Mouse (Mus musculus): ENCODE results near the gene Ampd3.

The Ampd3 gene

GRCm38 (mm10) chr7:110855604-110856003 lies 87.6 kb downstream of the Ampd3 start:
- in situ Hi-C loops (cut with MboI; ENCODE audit: low pct_unique_long_range_greater_than_20kb in 1 of 2, low sequenced_read_pairs in 2 of 2, unreplicated experiment in 1 of 2): no loop called here

DNA sequence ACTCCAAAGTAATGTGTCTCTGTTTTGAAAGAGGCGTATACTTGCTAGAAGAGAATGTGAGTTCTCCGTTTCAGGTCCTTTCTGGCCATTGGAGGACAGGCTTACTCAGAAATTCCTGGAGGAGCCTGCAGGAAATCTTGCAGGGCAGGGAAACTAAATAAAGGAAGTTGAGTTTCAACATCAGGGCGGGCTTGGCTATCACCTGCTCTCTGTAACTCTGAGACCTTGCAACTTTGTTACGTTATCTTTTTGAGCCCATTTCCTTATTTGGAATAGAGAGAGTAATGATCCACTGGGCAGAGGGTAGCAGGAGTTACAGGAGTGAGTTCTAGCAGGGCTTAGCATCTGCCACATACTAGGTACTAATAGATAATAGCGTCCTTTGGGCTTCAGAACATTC lies 92.1 kb downstream of the Ampd3 start:
- in situ Hi-C loops (cut with MboI; ENCODE audit: low pct_unique_long_range_greater_than_20kb in 1 of 2, low sequenced_read_pairs in 2 of 2, unreplicated experiment in 1 of 2): no loop called here
